35 mouse cellular contexts compared by ENCODE assay signal in the genomic region with DNA sequence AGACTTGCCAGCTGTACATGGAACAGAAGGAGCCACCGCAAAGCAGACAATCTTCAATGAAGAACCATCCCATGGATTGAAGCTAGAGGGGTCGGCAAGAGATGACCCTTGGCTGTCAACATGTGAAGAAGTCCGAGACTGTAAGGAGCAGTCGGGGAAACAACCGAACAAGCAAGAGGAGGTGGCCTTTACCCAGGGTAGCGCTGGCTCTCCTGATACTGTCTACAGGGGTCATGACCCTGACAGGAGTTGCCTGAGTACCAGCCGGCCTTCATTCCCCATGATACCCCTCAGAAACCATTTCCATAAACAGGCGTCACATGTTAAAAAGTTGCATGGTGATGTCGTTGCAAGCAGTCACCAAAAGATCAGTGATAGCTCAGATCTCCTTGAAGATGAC. TPM values are rescaled to one million over a fixed set of nuclear protein-coding genes. Genes with fewer than 3 reads are reported as not detected.
DNase-seq lines count a peak whose midpoint lies in the region; ATAC-seq and TF ChIP-seq lines count a peak whose summit lies in the region.
"Had no signal": no experiment of that assay in that cellular context is flagged by ENCODE, and none has a peak within 500 bp of the region (broad histone marks: within the 10 kb centered on the region; RNA-seq: fewer than 3 reads in every experiment).

No protein-coding gene starts in this region.

- no peak overlapping the region for H3K27ac ChIP-seq in embryonic facial prominence, embryonic 13.5 days
- H3K27ac ChIP-seq in embryonic facial prominence, embryonic 10.5 days (replicated peaks): no peak overlapping the region
- H3K27ac ChIP-seq in hindbrain, embryonic 11.5 days (ENCODE audit: low read depth, low read length): no peak overlapping the region
- H3K27ac ChIP-seq in hindbrain, postnatal 0 days: no peak overlapping the region
- H3K27ac ChIP-seq in limb, embryonic 11.5 days (replicated peaks; ENCODE audit: low read depth, low read length): no peak overlapping the region
- H3K27ac ChIP-seq in limb, embryonic 10.5 days: no peak overlapping the region
- H3K27ac ChIP-seq in neural tube, embryonic 14.5 days (ENCODE audit: low read depth, low read length): no peak overlapping the region
- H3K27ac ChIP-seq in neural tube, embryonic 15.5 days (replicated peaks): no peak overlapping the region
- H3K27ac ChIP-seq: embryonic facial prominence, embryonic 12.5 days; forebrain, embryonic 10.5 days; hindbrain, embryonic 15.5 days; liver, embryonic 15.5 days; neural tube, embryonic 13.5 days had no signal

- 95% methylated on average over 9 of the region's 9 CpGs for WGBS in embryonic facial prominence, embryonic 13.5 days
- 95% methylated on average over 9 of the region's 9 CpGs for WGBS in embryonic facial prominence, embryonic 10.5 days
- 93% methylated on average over 9 of the region's 9 CpGs for WGBS in hindbrain, embryonic 11.5 days
- WGBS in hindbrain, postnatal 0 days: 97% methylated on average over 9 of the region's 9 CpGs
- WGBS in limb, embryonic 11.5 days: 95% methylated on average over 9 of the region's 9 CpGs
- 96% methylated on average over 9 of the region's 9 CpGs for WGBS in limb, embryonic 10.5 days
- WGBS in neural tube, embryonic 14.5 days: 95% methylated on average over 9 of the region's 9 CpGs
- WGBS in neural tube, embryonic 15.5 days: 97% methylated on average over 9 of the region's 9 CpGs

- peaks cover 100% of the 10 kb centered on the region for H3K36me3 ChIP-seq in embryonic facial prominence, embryonic 13.5 days
- H3K36me3 ChIP-seq in embryonic facial prominence, embryonic 10.5 days (replicated peaks): peaks cover 100% of the 10 kb centered on the region
- H3K36me3 ChIP-seq in hindbrain, embryonic 11.5 days (ENCODE audit: control insufficient read depth, insufficient read depth, low read length): peaks cover 83% of the 10 kb centered on the region
- peaks cover 83% of the 10 kb centered on the region for H3K36me3 ChIP-seq in hindbrain, postnatal 0 days (ENCODE audit: insufficient read depth, low read length)
- H3K36me3 ChIP-seq in limb, embryonic 11.5 days (ENCODE audit: control insufficient read depth, insufficient read depth, low read length): peaks cover 85% of the 10 kb centered on the region
- peaks cover 100% of the 10 kb centered on the region for H3K36me3 ChIP-seq in limb, embryonic 10.5 days
- peaks cover 82% of the 10 kb centered on the region for H3K36me3 ChIP-seq in neural tube, embryonic 14.5 days (ENCODE audit: control insufficient read depth, insufficient read depth, low read length)
- H3K36me3 ChIP-seq in neural tube, embryonic 15.5 days: peaks cover 98% of the 10 kb centered on the region

- H3K4me2 ChIP-seq in embryonic facial prominence, embryonic 13.5 days: no peak overlapping the region
- no peak overlapping the region for H3K4me2 ChIP-seq in hindbrain, embryonic 11.5 days (replicated peaks; ENCODE audit: low read depth, low read length)
- H3K4me2 ChIP-seq in hindbrain, postnatal 0 days (ENCODE audit: low read depth, low read length): no peak overlapping the region
- no peak overlapping the region for H3K4me2 ChIP-seq in limb, embryonic 11.5 days (ENCODE audit: low read depth, severe bottlenecking)
- no peak overlapping the region for H3K4me2 ChIP-seq in neural tube, embryonic 14.5 days (ENCODE audit: low read depth, low read length)
- H3K4me2 ChIP-seq in neural tube, embryonic 15.5 days: no peak overlapping the region
- H3K4me2 ChIP-seq: embryonic facial prominence, embryonic 12.5 days; hindbrain, embryonic 15.5 days; liver, embryonic 15.5 days; neural tube, embryonic 13.5 days had no signal

- no peaks in the 10 kb centered on the region for H3K4me1 ChIP-seq in embryonic facial prominence, embryonic 13.5 days
- no peaks in the 10 kb centered on the region for H3K4me1 ChIP-seq in embryonic facial prominence, embryonic 10.5 days
- no peaks in the 10 kb centered on the region for H3K4me1 ChIP-seq in hindbrain, embryonic 11.5 days (replicated peaks; ENCODE audit: control insufficient read depth, insufficient read depth, low read length)
- no peaks in the 10 kb centered on the region for H3K4me1 ChIP-seq in hindbrain, postnatal 0 days (ENCODE audit: insufficient read depth, low read length)
- H3K4me1 ChIP-seq in limb, embryonic 11.5 days (ENCODE audit: control insufficient read depth, insufficient read depth, low read length): no peaks in the 10 kb centered on the region
- H3K4me1 ChIP-seq in limb, embryonic 10.5 days: no peaks in the 10 kb centered on the region
- H3K4me1 ChIP-seq in neural tube, embryonic 14.5 days (ENCODE audit: control insufficient read depth, insufficient read depth, low read length): no peaks in the 10 kb centered on the region
- H3K4me1 ChIP-seq in neural tube, embryonic 15.5 days: no peaks in the 10 kb centered on the region
- H3K4me1 ChIP-seq: embryonic facial prominence, embryonic 12.5 days; forebrain, embryonic 10.5 days; hindbrain, embryonic 15.5 days; liver, embryonic 15.5 days; neural tube, embryonic 13.5 days had no signal

- 0 out of 2 replicates have a peak, but pooled peaks have one; percentile 53 for ATAC-seq in embryonic facial prominence, embryonic 13.5 days (ENCODE audit: insufficient number of reproducible peaks, insufficient read depth, low FRiP score, low TSS enrichment, low read depth)
- 0 out of 2 replicates have a peak, but pooled peaks have one; percentile 20 for ATAC-seq in hindbrain, embryonic 11.5 days (ENCODE audit: low FRiP score)
- ATAC-seq in hindbrain, postnatal 0 days: no peak
- ATAC-seq in limb, embryonic 11.5 days (ENCODE audit: insufficient number of reproducible peaks, low FRiP score, low TSS enrichment, low read depth): peak; percentile 32; the same call in 1 of the 2 replicates
- ATAC-seq in neural tube, embryonic 14.5 days (ENCODE audit: low read depth): peak; percentile 48; the same call in 1 of the 2 replicates
- ATAC-seq in neural tube, embryonic 15.5 days (ENCODE audit: low FRiP score): no peak
- ATAC-seq: forebrain, postnatal 0 days; lung, postnatal 0 days had no signal

- no peak for DNase-seq in embryonic facial prominence, embryonic 10.5 days (ENCODE audit: low spot score)
- no peak for DNase-seq in hindbrain, embryonic 11.5 days (ENCODE audit: low spot score)
- no peak for DNase-seq in hindbrain, postnatal 0 days (ENCODE audit: low spot score)
- no peak for DNase-seq in limb, embryonic 11.5 days (ENCODE audit: low spot score)
- DNase-seq in limb, embryonic 10.5 days (ENCODE audit: low spot score): no peak
- DNase-seq: adrenal gland, adult 8-10 months; cerebellum, adult 9-10 months; cerebellum, postnatal 36 days; forebrain, postnatal 0 days; kidney, adult 8-10 months; layer of hippocampus, postnatal 36 days; left cerebral cortex, postnatal 4 days; lung, postnatal 4 days; right cerebral cortex, postnatal 14 days; thymus, postnatal 4 days had no signal

- H3K9ac ChIP-seq in embryonic facial prominence, embryonic 13.5 days: no peak overlapping the region
- no peak overlapping the region for H3K9ac ChIP-seq in hindbrain, embryonic 11.5 days (ENCODE audit: low read depth, low read length)
- no peak overlapping the region for H3K9ac ChIP-seq in hindbrain, postnatal 0 days (replicated peaks; ENCODE audit: low read length)
- H3K9ac ChIP-seq in limb, embryonic 11.5 days (ENCODE audit: low read length): no peak overlapping the region
- no peak overlapping the region for H3K9ac ChIP-seq in neural tube, embryonic 14.5 days (replicated peaks; ENCODE audit: low read depth, low read length)
- H3K9ac ChIP-seq in neural tube, embryonic 15.5 days (replicated peaks): no peak overlapping the region
- H3K9ac ChIP-seq: embryonic facial prominence, embryonic 12.5 days; forebrain, postnatal 0 days; hindbrain, embryonic 15.5 days; liver, embryonic 15.5 days; neural tube, embryonic 13.5 days had no signal

- no peak for TF ChIP-seq CTCF in hindbrain, postnatal 0 days (IDR thresholded peaks at IDR 0.05; ENCODE audit: low read depth)

- H3K4me3 ChIP-seq in embryonic facial prominence, embryonic 13.5 days: no peak overlapping the region
- H3K4me3 ChIP-seq in embryonic facial prominence, embryonic 10.5 days: no peak overlapping the region
- H3K4me3 ChIP-seq in hindbrain, embryonic 11.5 days (ENCODE audit: low read depth, low read length): no peak overlapping the region
- H3K4me3 ChIP-seq in hindbrain, postnatal 0 days (ENCODE audit: low read length): no peak overlapping the region
- H3K4me3 ChIP-seq in limb, embryonic 11.5 days (ENCODE audit: low read depth, low read length): no peak overlapping the region
- no peak overlapping the region for H3K4me3 ChIP-seq in limb, embryonic 10.5 days
- H3K4me3 ChIP-seq in neural tube, embryonic 14.5 days (ENCODE audit: low read depth, low read length): no peak overlapping the region
- H3K4me3 ChIP-seq in neural tube, embryonic 15.5 days (replicated peaks): no peak overlapping the region
- H3K4me3 ChIP-seq: embryonic facial prominence, embryonic 12.5 days; forebrain, embryonic 10.5 days; hindbrain, embryonic 15.5 days; liver, embryonic 15.5 days; neural tube, embryonic 13.5 days had no signal

- H3K9me3 ChIP-seq in embryonic facial prominence, embryonic 13.5 days: peaks cover 90% of the 10 kb centered on the region
- H3K9me3 ChIP-seq in embryonic facial prominence, embryonic 10.5 days: peaks cover 100% of the 10 kb centered on the region
- peaks cover 66% of the 10 kb centered on the region for H3K9me3 ChIP-seq in hindbrain, embryonic 11.5 days (ENCODE audit: control insufficient read depth, low read length)
- peaks cover 67% of the 10 kb centered on the region for H3K9me3 ChIP-seq in hindbrain, postnatal 0 days (ENCODE audit: low read length)
- peaks cover 64% of the 10 kb centered on the region for H3K9me3 ChIP-seq in limb, embryonic 11.5 days (ENCODE audit: control insufficient read depth, low read length)
- peaks cover 73% of the 10 kb centered on the region for H3K9me3 ChIP-seq in limb, embryonic 10.5 days (replicated peaks)
- peaks cover 78% of the 10 kb centered on the region for H3K9me3 ChIP-seq in neural tube, embryonic 14.5 days (ENCODE audit: control insufficient read depth, low read length)
- H3K9me3 ChIP-seq in neural tube, embryonic 15.5 days (replicated peaks): peaks cover 72% of the 10 kb centered on the region

- no peaks in the 10 kb centered on the region for H3K27me3 ChIP-seq in embryonic facial prominence, embryonic 13.5 days
- H3K27me3 ChIP-seq in embryonic facial prominence, embryonic 10.5 days (replicated peaks; ENCODE audit: low read depth, poor library complexity, severe bottlenecking): no peaks in the 10 kb centered on the region
- no peaks in the 10 kb centered on the region for H3K27me3 ChIP-seq in hindbrain, embryonic 11.5 days (ENCODE audit: control insufficient read depth, insufficient read depth, low read length)
- H3K27me3 ChIP-seq in hindbrain, postnatal 0 days (ENCODE audit: insufficient read depth, low read length): no peaks in the 10 kb centered on the region
- H3K27me3 ChIP-seq in limb, embryonic 11.5 days (ENCODE audit: control insufficient read depth, insufficient read depth, low read length): no peaks in the 10 kb centered on the region
- H3K27me3 ChIP-seq in limb, embryonic 10.5 days (ENCODE audit: low read depth, poor library complexity, severe bottlenecking): no peaks in the 10 kb centered on the region
- no peaks in the 10 kb centered on the region for H3K27me3 ChIP-seq in neural tube, embryonic 14.5 days (ENCODE audit: control insufficient read depth, insufficient read depth, low read length)
- no peaks in the 10 kb centered on the region for H3K27me3 ChIP-seq in neural tube, embryonic 15.5 days (replicated peaks)
- H3K27me3 ChIP-seq: embryonic facial prominence, embryonic 12.5 days; hindbrain, embryonic 15.5 days; liver, embryonic 15.5 days; neural tube, embryonic 13.5 days had no signal

RNA-seq across cellular contexts. Expression of gene Zfp112, which starts 7.7 kb away (rescaled TPM):
- 10.1 and 12.4 TPM in 2 replicates for polyA plus RNA-seq in embryonic facial prominence, embryonic 13.5 days (2015; fragmentation: Nextera tagmentation; extraction: Ambion mirVana)
- polyA plus RNA-seq in embryonic facial prominence, embryonic 10.5 days (2016; fragmentation: Nextera tagmentation; extraction: Ambion mirVana): 3.2 and 4.7 TPM in 2 replicates
- 4.6 and 4.8 TPM in 2 replicates for polyA plus RNA-seq in hindbrain, embryonic 11.5 days (2014; fragmentation: Nextera tagmentation; extraction: Ambion mirVana)
- 5.0 and 7.3 TPM in 2 replicates for total RNA-seq in hindbrain, postnatal 0 days (2014; rRNA removed)
- polyA plus RNA-seq in hindbrain, postnatal 0 days (2015; fragmentation: Nextera tagmentation; extraction: Ambion mirVana): 4.1 and 4.5 TPM in 2 replicates
- 3.3 and 5.4 TPM in 2 replicates for polyA plus RNA-seq in limb, embryonic 11.5 days (2014; fragmentation: Nextera tagmentation; extraction: Ambion mirVana)
- polyA plus RNA-seq in limb, embryonic 10.5 days (2016; fragmentation: Nextera tagmentation; extraction: Ambion mirVana): 2.5 and 4.3 TPM in 2 replicates
- polyA plus RNA-seq in neural tube, embryonic 14.5 days (2014; fragmentation: Nextera tagmentation; extraction: Ambion mirVana): 11.2 and 11.7 TPM in 2 replicates
- 10.4 and 12.2 TPM in 2 replicates for polyA plus RNA-seq in neural tube, embryonic 15.5 days (2015; fragmentation: Nextera tagmentation; extraction: Ambion mirVana)

RNA-seq across cellular contexts. Expression of gene Zfp180, which starts 22.7 kb away (rescaled TPM):
- polyA plus RNA-seq in embryonic facial prominence, embryonic 13.5 days (2015; fragmentation: Nextera tagmentation; extraction: Ambion mirVana): 23.8 and 25.4 TPM in 2 replicates
- 28.9 and 30.0 TPM in 2 replicates for polyA plus RNA-seq in embryonic facial prominence, embryonic 10.5 days (2016; fragmentation: Nextera tagmentation; extraction: Ambion mirVana)
- 29.5 and 34.0 TPM in 2 replicates for polyA plus RNA-seq in hindbrain, embryonic 11.5 days (2014; fragmentation: Nextera tagmentation; extraction: Ambion mirVana)
- total RNA-seq in hindbrain, postnatal 0 days (2014; rRNA removed): 23.7 and 29.1 TPM in 2 replicates
- 18.6 and 19.5 TPM in 2 replicates for polyA plus RNA-seq in hindbrain, postnatal 0 days (2015; fragmentation: Nextera tagmentation; extraction: Ambion mirVana)
- polyA plus RNA-seq in limb, embryonic 11.5 days (2014; fragmentation: Nextera tagmentation; extraction: Ambion mirVana): 30.7 and 30.9 TPM in 2 replicates
- polyA plus RNA-seq in limb, embryonic 10.5 days (2016; fragmentation: Nextera tagmentation; extraction: Ambion mirVana): 26.8 and 30.2 TPM in 2 replicates
- polyA plus RNA-seq in neural tube, embryonic 14.5 days (2014; fragmentation: Nextera tagmentation; extraction: Ambion mirVana): 38.6 and 41.8 TPM in 2 replicates
- polyA plus RNA-seq in neural tube, embryonic 15.5 days (2015; fragmentation: Nextera tagmentation; extraction: Ambion mirVana): 31.6 and 33.4 TPM in 2 replicates

RNA-seq across cellular contexts. Expression of gene Zfp235, which starts 29.6 kb away (rescaled TPM):
- polyA plus RNA-seq in embryonic facial prominence, embryonic 13.5 days (2015; fragmentation: Nextera tagmentation; extraction: Ambion mirVana): 18.8 and 21.9 TPM in 2 replicates
- polyA plus RNA-seq in embryonic facial prominence, embryonic 10.5 days (2016; fragmentation: Nextera tagmentation; extraction: Ambion mirVana): 15.3 and 15.7 TPM in 2 replicates
- polyA plus RNA-seq in hindbrain, embryonic 11.5 days (2014; fragmentation: Nextera tagmentation; extraction: Ambion mirVana): 15.1 and 18.1 TPM in 2 replicates
- 17.0 and 19.6 TPM in 2 replicates for total RNA-seq in hindbrain, postnatal 0 days (2014; rRNA removed)
- 20.0 and 20.4 TPM in 2 replicates for polyA plus RNA-seq in hindbrain, postnatal 0 days (2015; fragmentation: Nextera tagmentation; extraction: Ambion mirVana)
- 18.4 and 18.5 TPM in 2 replicates for polyA plus RNA-seq in limb, embryonic 11.5 days (2014; fragmentation: Nextera tagmentation; extraction: Ambion mirVana)
- 12.7 and 15.7 TPM in 2 replicates for polyA plus RNA-seq in limb, embryonic 10.5 days (2016; fragmentation: Nextera tagmentation; extraction: Ambion mirVana)
- polyA plus RNA-seq in neural tube, embryonic 14.5 days (2014; fragmentation: Nextera tagmentation; extraction: Ambion mirVana): 27.8 and 32.4 TPM in 2 replicates
- 24.4 and 24.7 TPM in 2 replicates for polyA plus RNA-seq in neural tube, embryonic 15.5 days (2015; fragmentation: Nextera tagmentation; extraction: Ambion mirVana)

RNA-seq across cellular contexts. Expression of gene Vmn1r183, which starts 51.3 kb away (rescaled TPM):
- not detected in 2 replicates for polyA plus RNA-seq in embryonic facial prominence, embryonic 13.5 days (2015; fragmentation: Nextera tagmentation; extraction: Ambion mirVana)
- polyA plus RNA-seq in embryonic facial prominence, embryonic 10.5 days (2016; fragmentation: Nextera tagmentation; extraction: Ambion mirVana): not detected in 2 replicates
- not detected in 2 replicates for polyA plus RNA-seq in hindbrain, embryonic 11.5 days (2014; fragmentation: Nextera tagmentation; extraction: Ambion mirVana)
- total RNA-seq in hindbrain, postnatal 0 days (2014; rRNA removed): not detected in 2 replicates
- polyA plus RNA-seq in hindbrain, postnatal 0 days (2015; fragmentation: Nextera tagmentation; extraction: Ambion mirVana): not detected in 2 replicates
- polyA plus RNA-seq in limb, embryonic 11.5 days (2014; fragmentation: Nextera tagmentation; extraction: Ambion mirVana): not detected in 2 replicates
- polyA plus RNA-seq in limb, embryonic 10.5 days (2016; fragmentation: Nextera tagmentation; extraction: Ambion mirVana): not detected in 2 replicates
- 0.01 TPM in 1 of 2 replicates, not detected in the other for polyA plus RNA-seq in neural tube, embryonic 14.5 days (2014; fragmentation: Nextera tagmentation; extraction: Ambion mirVana)
- polyA plus RNA-seq in neural tube, embryonic 15.5 days (2015; fragmentation: Nextera tagmentation; extraction: Ambion mirVana): not detected in 2 replicates
- total RNA-seq: adrenal gland, adult 8-10 months; adrenal gland, postnatal 4 days; forebrain, postnatal 0 days; gastrocnemius, adult 8-10 months; gastrocnemius, postnatal 4 days; hematopoietic stem cell, adult 5-6 weeks; layer of hippocampus, postnatal 36 days; left cerebral cortex, postnatal 4 days; liver, adult 2 months had no signal
- polyA plus RNA-seq: embryonic facial prominence, embryonic 12.5 days; forebrain, embryonic 10.5 days; forebrain, postnatal 0 days; G1E; hindbrain, embryonic 15.5 days; intestine, embryonic 14.5 days; large intestine, adult 2 months; liver, adult 2 months; liver, embryonic 15.5 days; lung, postnatal 0 days; neural tube, embryonic 13.5 days; small intestine, adult 2 months; stomach, embryonic 14.5 days; thymus, postnatal 0 days had no signal

Comparison
In these comparisons a context has a peak if more than half of its experiments do, and no peak if none do; other contexts are left out.
1. ATAC-seq: peak in embryonic facial prominence, embryonic 13.5 days (single experiment), hindbrain, embryonic 11.5 days (single experiment), limb, embryonic 11.5 days (single experiment) and neural tube, embryonic 14.5 days (single experiment); none in hindbrain, postnatal 0 days (single experiment) and neural tube, embryonic 15.5 days (single experiment).